Mouse (Mus musculus) adrenal gland, postnatal 0 days (tissue): ENCODE measurements around the gene Actl11. TPM values are rescaled to one million over a fixed set of nuclear protein-coding genes. Genes with fewer than 3 reads are reported as not detected.

Experiments used
- polyA plus RNA-seq: library from polyadenylated mRNA; unstranded; fragments of >200 nt; fragmentation: Nextera tagmentation; extraction: Ambion mirVana; gene quantifications from 2 replicates; pipeline ENCODE4 v1.2.1, GENCODE M21; 2015

The Actl11 gene
- polyA plus RNA-seq, result not detected in 2 replicates

DNA sequence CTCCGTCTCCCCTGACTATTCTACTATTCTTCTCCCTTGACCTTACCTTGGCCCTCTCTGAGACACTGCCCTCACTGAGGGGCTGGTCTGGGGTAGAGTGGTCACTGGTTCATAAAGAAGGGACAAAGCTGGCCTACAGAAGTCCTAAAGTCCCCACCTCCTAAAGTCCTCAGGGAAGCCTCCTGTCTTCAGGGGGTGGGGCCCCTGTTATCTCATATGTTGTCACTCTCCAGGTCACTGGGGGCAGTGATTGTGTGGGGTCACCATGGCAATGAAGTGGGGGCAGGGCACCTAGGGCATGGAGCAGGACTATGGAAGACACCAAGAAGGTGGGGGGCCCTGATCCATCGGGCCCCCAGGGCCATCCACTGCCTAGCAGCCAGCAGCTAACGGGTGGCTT is at the start of gene Actl11:
Gene Actl11, plus strand, starts transcription at position 301 of the 400 bp plus-strand sequence.

DNA sequence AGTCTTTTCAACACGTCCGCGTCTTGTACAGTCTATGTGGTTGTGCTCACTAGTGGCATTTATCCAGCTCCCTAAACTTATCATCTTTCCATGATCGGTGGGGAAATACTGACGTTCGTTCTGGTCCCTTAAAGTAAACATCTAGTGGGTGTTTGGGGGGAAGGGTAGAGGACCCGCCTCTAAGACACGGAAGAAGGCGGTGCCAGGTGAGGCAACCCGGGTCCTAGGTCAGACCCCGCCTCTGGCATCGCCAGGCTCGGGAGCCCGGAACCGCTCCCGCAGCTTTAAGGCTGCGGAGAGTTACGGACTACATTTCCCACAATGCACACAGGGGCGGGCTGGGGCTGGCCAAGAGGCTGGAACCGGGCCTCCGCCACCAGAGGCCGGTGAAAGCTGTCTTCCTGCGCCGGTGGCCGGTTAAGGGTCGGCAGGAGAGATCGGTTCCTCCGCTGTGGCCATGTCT is 40.4 kb upstream of the Actl11 start, which contains the start of gene Mon1a:
Gene Mon1a, plus strand, starts transcription at position 348 of the 463 bp plus-strand sequence.

GRCm38 (mm10) chr9:107906252-107906966 is 21.9 kb upstream of the Actl11 start, which contains the start of gene Mst1r:
Mst1r (plus strand) TSS chr9:107906873.

DNA sequence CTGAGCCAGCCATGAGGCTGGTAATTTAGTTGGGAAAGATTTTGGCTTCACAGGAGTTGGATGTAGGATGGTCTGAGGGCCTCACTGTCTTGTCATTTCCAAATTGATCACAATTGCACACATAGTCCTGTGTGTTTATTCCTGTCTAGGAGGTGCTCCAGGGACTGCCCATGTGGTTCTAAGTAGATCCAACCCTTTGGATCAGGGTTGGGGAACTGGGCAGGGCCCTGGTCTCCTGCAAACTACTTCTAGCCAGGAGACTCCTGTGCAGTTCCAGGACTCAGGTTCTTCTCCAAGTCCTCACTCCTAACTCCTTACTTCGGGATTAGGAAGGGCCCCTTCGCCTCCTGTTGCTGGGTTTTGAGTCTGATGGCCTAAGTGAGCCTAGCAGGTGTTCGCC is 7.1 kb downstream of the Actl11 start, which contains the start of gene Camkv:
Gene Camkv, plus strand, starts transcription at position 301 of the 400 bp plus-strand sequence.

DNA sequence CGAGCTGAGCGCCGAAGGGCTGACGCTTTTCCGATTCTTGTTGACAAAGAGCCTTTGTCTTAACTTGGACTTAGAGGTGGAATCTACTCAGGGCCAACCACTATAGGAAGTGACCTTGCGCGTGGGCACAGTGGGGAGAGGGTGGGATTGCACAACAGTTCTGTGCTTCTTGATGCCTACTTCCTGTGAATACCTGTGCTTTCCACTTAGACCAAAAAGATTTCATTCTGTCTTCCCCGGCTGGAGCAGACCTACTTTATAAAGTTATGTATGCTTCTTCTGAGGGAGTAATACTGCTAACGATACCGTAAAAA is 21.6 kb downstream of the Actl11 start, which contains the start of gene Traip:
Gene Traip, plus strand, starts transcription at position 215 of the 314 bp plus-strand sequence.

GRCm38 (mm10) chr9:107975399-107976386 is 47.4 kb downstream of the Actl11 start, which contains the start of gene Uba7:
Uba7 (plus strand) TSS chr9:107975505.

Other genes with a start within 250 kb of the Actl11 start
- 0.40 and 1.9 TPM in 2 replicates for gene Gnat1, start 248.8 kb upstream of the Actl11 start, polyA plus RNA-seq
- 5.7 and 6.2 TPM in 2 replicates for gene Sema3f, start 218.0 kb upstream of the Actl11 start, polyA plus RNA-seq
- 54.4 and 75.5 TPM in 2 replicates for gene Rbm5, start 157.5 kb upstream of the Actl11 start, polyA plus RNA-seq
- gene Rbm6, start 55.2 kb upstream of the Actl11 start, polyA plus RNA-seq, result 25.9 and 43.6 TPM in 2 replicates
- 10.5 and 11.8 TPM in 2 replicates for gene Mon1a, start 40.3 kb upstream of the Actl11 start, polyA plus RNA-seq
- 5.1 and 5.4 TPM in 2 replicates for gene Mst1r, start 21.6 kb upstream of the Actl11 start, polyA plus RNA-seq
- gene Camkv, start 7.2 kb downstream of the Actl11 start, polyA plus RNA-seq, result 3.1 and 4.4 TPM in 2 replicates
- 10.0 and 11.1 TPM in 2 replicates for gene Traip, start 21.7 kb downstream of the Actl11 start, polyA plus RNA-seq
- gene Uba7, start 47.0 kb downstream of the Actl11 start, polyA plus RNA-seq, result 30.4 and 55.9 TPM in 2 replicates
- gene Gm20661, start 54.6 kb downstream of the Actl11 start, polyA plus RNA-seq, result 0.66 and 0.84 TPM in 2 replicates
- gene Inka1, start 57.4 kb downstream of the Actl11 start, polyA plus RNA-seq, result 36.0 and 45.0 TPM in 2 replicates
- 1.8 and 2.6 TPM in 2 replicates for gene Cdhr4, start 64.0 kb downstream of the Actl11 start, polyA plus RNA-seq
- gene Gm20662, start 67.9 kb downstream of the Actl11 start, polyA plus RNA-seq, result 0.73 TPM in 1 of 2 replicates, not detected in the other
- gene Ip6k1, start 74.0 kb downstream of the Actl11 start, polyA plus RNA-seq, result 45.9 and 52.5 TPM in 2 replicates
- gene Gmppb, start 120.8 kb downstream of the Actl11 start, polyA plus RNA-seq, result 17.3 and 23.9 TPM in 2 replicates
- 1.7 and 2.4 TPM in 2 replicates for gene Amigo3, start 124.7 kb downstream of the Actl11 start, polyA plus RNA-seq
- 2.1 and 2.7 TPM in 2 replicates for gene Mst1, start 152.0 kb downstream of the Actl11 start, polyA plus RNA-seq
- gene Rnf123, start 154.9 kb downstream of the Actl11 start, polyA plus RNA-seq, result 16.6 and 22.3 TPM in 2 replicates
- gene Apeh, start 166.1 kb downstream of the Actl11 start, polyA plus RNA-seq, result 43.5 and 58.7 TPM in 2 replicates